Mouse (Mus musculus) midbrain, embryonic 12.5 days (tissue): ENCODE measurements around the gene Opa1. TPM values are rescaled to one million over a fixed set of nuclear protein-coding genes. Genes with fewer than 3 reads are reported as not detected.

Experiments
- ATAC-seq: fragments of 200-750 bp; cut with Nextera tagmentation; 2 replicates; pipeline ENCODE4 v1.8.0; 2017; ENCODE audit warnings: low read depth, moderate TSS enrichment, moderate library complexity; ENCODE audit not compliant: low FRiP score
- H3K27ac ChIP-seq: fragments of 300-500 bp; sonication (generic); replicated peaks from 2 replicates; pipeline ENCODE4 v1.5.1; 2016; ENCODE audit warnings: mild to moderate bottlenecking
- H3K27me3 ChIP-seq: fragments of 300-500 bp; sonication (generic); 2 replicates; pipeline ENCODE4 v1.6.1; 2016; ENCODE audit warnings: mild to moderate bottlenecking
- H3K36me3 ChIP-seq: fragments of 300-500 bp; sonication (generic); 2 replicates; pipeline ENCODE4 v1.6.1; 2016
- H3K4me1 ChIP-seq: fragments of 300-500 bp; sonication (generic); 2 replicates; pipeline ENCODE4 v1.6.1; 2016
- H3K4me2 ChIP-seq: fragments of 300-500 bp; sonication (generic); replicated peaks from 2 replicates; pipeline ENCODE4 v1.6.1; 2016; ENCODE audit warnings: mild to moderate bottlenecking, moderate library complexity
- H3K4me3 ChIP-seq: fragments of 300-500 bp; sonication (generic); 2 replicates; pipeline ENCODE4 v1.5.1; 2016; ENCODE audit warnings: mild to moderate bottlenecking
- H3K9ac ChIP-seq: fragments of 300-500 bp; sonication (generic); replicated peaks from 2 replicates; pipeline ENCODE4 v1.6.1; 2016; ENCODE audit warnings: mild to moderate bottlenecking, moderate library complexity
- H3K9me3 ChIP-seq: fragments of 300-500 bp; sonication (generic); 2 replicates; pipeline ENCODE4 v1.6.1; 2016; ENCODE audit warnings: mild to moderate bottlenecking
- WGBS: fragments of 180-500 bp; shearing (Covaris S2); methylation state at CpG from one replicate; pipeline ENCODE4 v1.1.7; 2016; 5-methylcytosine and 5-hydroxymethylcytosine counted together
- polyA plus RNA-seq: library from polyadenylated mRNA; unstranded; fragments of >200 nt; fragmentation: Nextera tagmentation; extraction: Ambion mirVana; gene quantifications from 2 replicates; pipeline ENCODE4 v1.2.1, GENCODE M21; 2016

The Opa1 gene
- polyA plus RNA-seq, 1 experiment from 2014 or later, result 50.4 TPM

DNA sequence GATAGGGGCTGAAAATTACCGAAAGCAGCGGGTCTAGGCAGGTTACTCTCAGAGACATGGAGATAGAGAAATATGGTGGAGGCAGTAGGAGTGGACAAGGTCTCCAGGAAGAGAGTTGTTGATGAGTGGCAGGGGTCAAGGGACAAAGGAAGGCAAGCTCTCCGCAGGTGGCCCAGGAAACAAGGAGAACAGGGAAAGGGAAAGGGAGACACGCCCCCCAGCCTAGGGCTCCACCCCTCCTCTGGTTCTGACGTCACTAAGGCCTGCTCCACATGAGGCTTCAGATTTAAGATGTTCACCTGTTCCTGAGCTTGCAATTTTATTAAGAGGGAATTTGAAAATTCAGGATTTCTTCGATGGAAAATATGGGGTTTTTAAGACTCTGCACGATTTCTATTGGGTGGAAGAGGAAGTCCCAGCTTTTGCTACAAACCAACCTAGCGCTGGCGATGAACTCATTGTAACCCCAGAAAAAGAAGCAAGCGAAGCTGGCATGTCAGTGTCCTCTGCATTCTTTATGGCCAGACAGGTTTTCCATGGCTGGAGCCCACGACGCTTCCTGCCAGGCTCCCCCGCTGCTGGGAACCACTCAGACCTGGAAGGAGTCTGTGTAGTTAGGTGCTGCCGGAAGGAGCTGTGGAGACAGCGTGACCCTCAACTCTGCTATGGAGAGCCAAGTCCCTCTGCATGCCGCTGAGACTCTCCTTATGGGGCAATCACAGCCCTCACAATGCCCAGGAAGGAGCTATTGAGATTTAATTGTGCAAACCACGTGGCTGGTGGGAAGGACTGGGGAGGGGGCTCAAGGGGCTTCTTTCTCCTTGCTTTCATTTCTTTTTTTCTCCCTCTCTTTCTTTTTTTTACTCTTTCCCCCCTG, 103.7 kb downstream of the Opa1 start:
- peaks cover 83% of the 10 kb centered on the region for H3K27me3 ChIP-seq
- H3K36me3 ChIP-seq, result no peaks in the 10 kb centered on the region
- peak; percentile 74 for ATAC-seq
- no peak overlapping the region for H3K9ac ChIP-seq
- WGBS, result 13% methylated on average over 17 of the region's 17 CpGs
- peak overlapping the region; percentile 47 for H3K4me2 ChIP-seq
- H3K9me3 ChIP-seq, result no peaks in the 10 kb centered on the region
- peak overlapping the region; percentile 8; the same call in 1 of the 2 replicates for H3K4me3 ChIP-seq
- H3K4me1 ChIP-seq, result peaks cover 24% of the 10 kb centered on the region
- peak overlapping the region; percentile 54 for H3K27ac ChIP-seq

DNA sequence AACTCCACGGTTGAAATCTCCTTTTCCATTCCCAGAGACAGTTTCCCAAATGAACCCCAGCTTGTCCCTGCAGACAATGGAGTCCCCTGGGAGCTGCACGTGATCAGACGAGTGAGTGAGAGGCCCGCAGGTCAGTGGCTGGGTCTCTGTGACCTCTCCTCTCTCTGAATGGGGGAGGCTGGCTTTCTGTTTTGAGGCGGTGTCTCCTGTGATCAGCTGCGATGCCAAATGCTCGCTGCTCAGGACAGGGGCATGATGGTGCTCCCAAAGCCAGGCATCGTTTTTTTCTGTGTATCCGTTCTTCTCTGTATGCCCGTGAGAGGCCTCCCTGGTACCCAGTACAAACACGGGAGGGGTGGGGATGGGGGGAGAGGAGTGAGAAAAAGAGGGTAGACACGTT, 104.4 kb downstream of the Opa1 start:
- H3K4me3 ChIP-seq, result no peak overlapping the region

DNA sequence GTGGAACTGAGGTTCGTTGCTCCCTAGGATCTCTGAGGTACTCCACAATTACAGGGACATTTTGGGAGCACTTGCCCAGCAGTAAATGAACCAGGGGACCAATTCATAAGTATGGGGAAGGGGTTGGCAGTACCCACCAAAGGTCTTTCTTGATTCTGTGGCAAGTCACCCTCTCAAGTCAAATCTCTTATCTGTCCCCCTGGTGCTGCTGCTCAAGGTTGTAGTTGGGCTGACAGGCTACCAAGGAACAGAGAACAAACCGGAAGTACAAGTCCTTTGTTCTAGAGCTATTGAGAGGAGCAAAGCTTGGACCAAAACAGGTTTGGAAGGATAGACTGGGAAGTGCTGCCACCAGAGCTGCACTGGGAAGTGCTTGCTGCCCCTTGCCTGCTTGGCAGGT, 105.0 kb downstream of the Opa1 start:
- Histone ChIP-seq H3K4me2 (peak overlapping the region; percentile 47; the same call in 1 of the 2 replicates), H3K27me3 (peaks cover 90% of the 10 kb centered on the region), H3K36me3 (no peaks in the 10 kb centered on the region), H3K4me1 (peaks cover 35% of the 10 kb centered on the region), H3K27ac (peak overlapping the region; percentile 54), H3K4me3 (no peak overlapping the region), H3K9ac (no peak overlapping the region), H3K9me3 (no peaks in the 10 kb centered on the region)
- ATAC-seq, result no peak
- WGBS, result 60% methylated on average over 2 of the region's 2 CpGs

More for the DNA sequence above, 104.4 kb downstream of the Opa1 start:
- peak overlapping the region; percentile 25; the same call in 1 of the 2 replicates for H3K9ac ChIP-seq
- no peaks in the 10 kb centered on the region for H3K36me3 ChIP-seq
- peak; percentile 86 for ATAC-seq
- peaks cover 86% of the 10 kb centered on the region for H3K27me3 ChIP-seq
- H3K4me1 ChIP-seq, result peaks cover 32% of the 10 kb centered on the region
- peak overlapping the region; percentile 47 for H3K4me2 ChIP-seq
- H3K27ac ChIP-seq, result peak overlapping the region; percentile 54
- no peaks in the 10 kb centered on the region for H3K9me3 ChIP-seq
- WGBS, result under 1% methylated on average over 12 of the region's 12 CpGs

DNA sequence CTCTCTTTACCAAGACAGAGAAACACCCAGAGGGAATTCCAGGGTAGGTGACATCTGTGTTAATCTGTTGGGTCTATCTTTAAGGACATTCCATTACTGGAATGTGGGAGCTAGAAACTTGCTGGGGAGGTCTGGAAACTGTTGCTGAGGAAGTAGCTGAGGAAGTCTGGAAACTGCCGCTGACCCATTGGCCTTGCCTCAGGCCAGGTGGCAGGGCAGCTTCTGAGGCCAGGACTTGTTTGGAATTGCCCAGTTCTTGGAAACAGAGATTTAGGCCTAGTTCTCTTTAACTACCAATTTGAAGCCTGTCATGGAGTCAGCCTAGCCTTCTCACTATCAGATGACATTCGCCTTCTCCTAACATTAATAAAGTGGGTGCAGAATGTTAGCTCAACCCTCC, 105.5 kb downstream of the Opa1 start:
- WGBS, result 94% methylated on average over 2 of the region's 2 CpGs
- Histone ChIP-seq H3K4me3 (no peak overlapping the region), H3K9me3 (no peaks in the 10 kb centered on the region), H3K27ac (no peak overlapping the region), H3K4me1 (peaks cover 38% of the 10 kb centered on the region), H3K4me2 (no peak overlapping the region), H3K36me3 (no peaks in the 10 kb centered on the region), H3K9ac (no peak overlapping the region), H3K27me3 (peaks cover 90% of the 10 kb centered on the region)
- ATAC-seq, result no peak

DNA sequence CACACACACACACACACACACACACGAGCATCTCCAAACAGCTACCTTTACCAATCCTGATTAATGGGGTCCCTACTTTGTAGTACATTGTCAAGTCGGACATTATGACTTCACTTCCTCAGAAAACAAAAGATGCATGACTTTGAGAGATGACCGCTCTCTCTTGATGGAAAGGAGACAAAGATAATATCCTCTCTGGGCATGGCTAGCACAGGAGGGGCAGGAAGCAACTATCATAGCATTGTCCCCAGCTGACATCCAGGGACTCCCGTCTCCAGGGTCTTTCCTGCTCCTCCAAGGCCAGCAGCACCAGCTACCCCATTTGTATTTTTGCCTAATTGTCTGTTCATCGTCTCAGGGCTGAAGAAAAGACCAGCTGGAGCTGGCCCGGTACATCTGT, 107.0 kb downstream of the Opa1 start:
- Histone ChIP-seq H3K4me1 (peaks cover 38% of the 10 kb centered on the region), H3K27me3 (peaks cover 89% of the 10 kb centered on the region), H3K9me3 (no peaks in the 10 kb centered on the region), H3K4me3 (no peak overlapping the region), H3K36me3 (no peaks in the 10 kb centered on the region), H3K4me2 (no peak overlapping the region), H3K9ac (no peak overlapping the region), H3K27ac (no peak overlapping the region)
- 74% methylated on average over 6 of the region's 6 CpGs for WGBS
- no peak for ATAC-seq

DNA sequence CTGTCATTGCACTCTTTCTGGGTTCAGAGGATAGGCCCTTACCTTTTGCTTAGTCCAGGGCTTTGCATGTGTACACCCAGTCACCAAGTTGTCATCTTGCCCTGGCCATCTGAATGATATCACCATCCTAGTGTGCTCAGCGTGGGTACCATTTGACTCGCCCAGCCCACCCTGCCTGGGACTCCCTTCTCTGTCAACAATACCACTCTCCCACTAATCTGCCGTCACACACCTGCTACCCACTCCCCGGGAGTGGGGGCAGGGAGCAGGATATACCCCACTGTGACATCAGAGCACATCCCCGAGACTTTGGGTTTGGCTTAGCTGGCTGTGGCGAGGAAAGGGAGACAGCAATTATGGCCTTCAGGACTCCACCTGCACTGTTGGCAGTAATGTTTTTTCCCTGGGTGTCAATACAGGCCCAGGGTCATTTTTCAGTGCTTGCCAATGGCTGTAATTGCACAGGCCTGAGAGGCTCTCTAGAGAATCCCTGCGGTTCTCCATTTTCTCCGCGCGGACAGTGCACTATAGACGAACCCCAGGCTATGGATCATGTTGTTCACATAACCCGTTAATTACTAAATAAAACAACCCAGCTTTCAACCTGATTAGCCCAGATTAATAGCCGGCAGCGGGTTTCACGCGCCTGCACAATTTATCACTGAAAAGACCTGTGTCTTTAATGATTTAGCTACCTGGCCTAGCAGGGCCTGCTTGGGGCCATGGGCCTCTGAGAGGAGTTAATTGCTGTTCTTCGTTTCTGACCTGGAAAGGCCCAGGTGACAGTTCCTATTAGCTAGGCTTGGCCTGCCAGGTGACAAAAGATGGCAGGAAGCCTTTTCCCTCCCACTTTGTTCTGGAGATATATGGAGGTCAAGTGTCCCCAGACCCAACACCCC, 109.1 kb downstream of the Opa1 start:
- Histone ChIP-seq H3K4me3 (no peak overlapping the region), H3K9ac (no peak overlapping the region), H3K4me2 (no peak overlapping the region), H3K4me1 (peaks cover 30% of the 10 kb centered on the region), H3K36me3 (no peaks in the 10 kb centered on the region), H3K27ac (peak overlapping the region; percentile 58), H3K27me3 (peaks cover 77% of the 10 kb centered on the region), H3K9me3 (no peaks in the 10 kb centered on the region)
- WGBS, result 62% methylated on average over 17 of the region's 17 CpGs
- peak; percentile 27; the same call in 1 of the 2 replicates for ATAC-seq

DNA sequence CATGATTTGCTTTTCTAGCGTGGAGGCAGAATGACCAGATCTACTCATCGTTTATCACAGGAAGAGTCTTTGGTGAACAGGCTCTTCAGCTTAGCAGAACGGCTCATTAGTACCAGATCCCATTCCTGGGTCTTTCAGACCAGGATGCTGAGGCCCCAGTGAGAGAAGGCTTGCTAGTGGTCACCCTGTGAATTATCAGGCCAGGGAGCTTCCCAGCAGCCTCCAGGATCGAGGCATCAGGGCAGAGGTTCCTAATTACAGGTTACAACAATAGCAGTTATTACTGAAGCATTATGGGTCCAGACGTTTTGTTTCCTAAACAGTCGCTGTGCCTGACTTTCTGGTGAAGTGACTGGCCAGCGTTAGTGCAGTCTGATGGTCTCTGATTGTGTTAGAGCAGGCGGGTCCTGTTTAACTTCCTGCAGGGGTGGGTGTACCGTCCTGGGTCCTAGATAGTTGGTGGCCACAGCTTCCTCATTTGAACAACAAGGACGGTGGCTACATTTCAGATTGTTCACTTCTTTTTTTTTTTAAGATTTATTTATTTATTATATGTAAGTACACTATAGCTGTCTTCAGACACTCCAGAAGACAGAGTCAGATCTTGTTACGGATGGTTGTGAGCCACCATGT, 110.2 kb downstream of the Opa1 start:
- ATAC-seq, result no peak
- no peak overlapping the region for H3K4me3 ChIP-seq
- H3K4me1 ChIP-seq, result peaks cover 29% of the 10 kb centered on the region
- no peak overlapping the region for H3K4me2 ChIP-seq
- H3K27ac ChIP-seq, result no peak overlapping the region
- H3K9ac ChIP-seq, result no peak overlapping the region
- no peaks in the 10 kb centered on the region for H3K36me3 ChIP-seq
- no peaks in the 10 kb centered on the region for H3K9me3 ChIP-seq
- 72% methylated on average over 11 of the region's 11 CpGs for WGBS
- H3K27me3 ChIP-seq, result peaks cover 81% of the 10 kb centered on the region

DNA sequence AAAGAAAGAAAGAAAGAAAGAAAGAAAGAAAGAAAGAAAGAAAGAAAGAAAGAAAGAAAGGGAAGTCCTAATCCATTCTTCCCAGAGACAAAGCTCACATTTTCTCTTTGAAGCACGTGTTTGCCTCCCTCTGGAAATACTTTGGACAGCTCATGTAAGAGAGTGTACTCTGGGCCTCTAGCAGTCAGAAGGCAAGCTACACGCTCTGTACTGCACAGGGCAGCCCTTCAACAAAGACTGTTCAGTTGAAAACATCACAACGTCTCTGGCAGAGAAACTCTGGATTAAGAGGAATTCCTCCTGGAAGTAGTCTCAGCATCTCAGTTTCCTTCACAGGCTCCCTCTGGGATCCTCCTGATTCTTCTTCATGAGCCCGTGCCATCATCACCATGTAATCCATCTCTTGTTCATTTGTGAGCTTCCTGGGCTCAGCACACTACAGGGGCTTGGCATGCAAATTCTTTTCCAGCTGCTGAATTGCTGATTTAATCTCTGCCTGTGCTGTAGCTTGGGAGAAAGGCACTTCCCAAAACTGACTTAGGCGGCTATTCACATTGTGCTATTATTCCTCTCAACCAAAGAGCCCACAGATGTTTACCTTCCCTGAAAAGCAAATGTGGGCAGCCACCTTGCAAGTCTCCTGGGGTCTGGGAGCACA, 114.0 kb downstream of the Opa1 start:
- Histone ChIP-seq H3K4me3 (no peak overlapping the region), H3K27me3 (peaks cover 56% of the 10 kb centered on the region), H3K4me2 (no peak overlapping the region), H3K27ac (no peak overlapping the region; the same call in 1 of the 2 replicates), H3K9me3 (0 out of 2 replicates have a peak, but pooled peaks cover 2% of the 10 kb centered on the region), H3K9ac (no peak overlapping the region), H3K36me3 (no peaks in the 10 kb centered on the region), H3K4me1 (peaks cover 22% of the 10 kb centered on the region)
- 10% methylated on average over 5 of the region's 5 CpGs for WGBS
- peak; percentile 44; the same call in 1 of the 2 replicates for ATAC-seq

DNA sequence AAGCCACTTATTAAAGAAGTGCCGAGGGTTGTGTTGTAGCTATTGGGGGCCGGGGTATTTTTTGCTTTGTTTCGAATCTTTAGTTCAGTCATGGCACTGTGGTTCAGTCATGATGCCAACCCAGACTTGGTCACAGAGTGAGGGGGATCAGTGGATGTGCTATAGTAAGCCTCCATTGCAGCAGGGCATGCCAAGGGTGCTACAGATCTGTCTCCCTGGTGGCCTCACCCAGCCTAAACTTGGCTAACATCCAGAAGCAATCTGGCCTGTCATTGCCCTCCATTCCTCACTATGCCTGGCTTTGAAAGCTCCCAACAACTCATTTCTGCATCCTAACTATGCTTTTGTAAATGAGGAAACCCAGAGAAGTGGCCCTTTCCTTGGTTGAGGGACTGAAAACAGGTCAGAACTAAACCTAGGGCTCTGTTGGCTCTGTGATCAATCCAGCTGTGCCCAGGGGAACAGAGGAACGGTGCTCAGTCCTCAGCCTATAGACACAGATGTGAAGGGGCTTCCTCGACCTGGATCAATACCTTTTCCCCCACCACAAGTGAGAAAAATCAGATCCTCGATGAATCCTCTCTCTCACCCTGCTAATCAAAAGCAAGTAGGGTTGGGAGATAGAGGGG, 114.8 kb downstream of the Opa1 start:
- peaks cover 18% of the 10 kb centered on the region for H3K4me1 ChIP-seq
- no peak overlapping the region for H3K4me3 ChIP-seq
- WGBS, result 66% methylated on average over 6 of the region's 6 CpGs
- peaks cover 7% of the 10 kb centered on the region; the same call in 1 of the 2 replicates for H3K9me3 ChIP-seq
- H3K27me3 ChIP-seq, result peaks cover 49% of the 10 kb centered on the region
- H3K4me2 ChIP-seq, result no peak overlapping the region
- peak overlapping the region; percentile 15; the same call in 1 of the 2 replicates for H3K27ac ChIP-seq
- H3K9ac ChIP-seq, result no peak overlapping the region
- H3K36me3 ChIP-seq, result no peaks in the 10 kb centered on the region
- no peak for ATAC-seq

DNA sequence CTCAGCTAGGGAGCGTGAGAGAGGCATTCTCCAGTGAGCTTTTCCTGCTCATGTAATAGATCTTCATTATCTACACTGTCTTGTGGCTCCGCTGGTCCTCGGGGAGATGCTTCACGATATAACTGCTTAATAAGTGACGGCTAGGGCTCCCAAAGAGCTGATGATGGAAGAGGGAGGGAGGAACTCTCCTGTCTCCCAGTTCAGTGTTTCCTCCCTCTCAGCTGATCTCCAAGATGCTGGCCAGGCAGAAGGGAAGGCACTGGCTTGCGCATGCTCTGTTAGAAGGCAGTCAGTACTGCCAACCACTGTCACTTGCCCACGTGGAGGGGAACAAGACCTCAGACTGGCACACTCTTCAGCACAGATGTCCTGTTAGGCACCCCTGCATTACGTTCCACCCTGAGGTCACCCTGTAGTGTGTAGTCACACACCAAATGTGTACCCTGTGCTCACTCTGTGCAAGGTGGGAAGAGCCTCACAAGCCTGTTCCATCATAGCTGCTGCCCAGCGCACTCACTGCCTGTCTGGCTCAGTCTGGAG, 115.4 kb downstream of the Opa1 start:
- no peak for ATAC-seq
- H3K4me3 ChIP-seq, result no peak overlapping the region
- WGBS, result 79% methylated on average over 9 of the region's 9 CpGs
- no peak overlapping the region for H3K27ac ChIP-seq
- no peak overlapping the region for H3K4me2 ChIP-seq
- peaks cover 13% of the 10 kb centered on the region for H3K4me1 ChIP-seq
- no peaks in the 10 kb centered on the region for H3K36me3 ChIP-seq
- H3K9me3 ChIP-seq, result peaks cover 11% of the 10 kb centered on the region
- no peak overlapping the region for H3K9ac ChIP-seq
- H3K27me3 ChIP-seq, result peaks cover 43% of the 10 kb centered on the region
